Mouse (Mus musculus) embryonic facial prominence, embryonic 12.5 days (tissue): Measurements from ENCODE around the gene Plaur. TPM values are rescaled to one million over a fixed set of nuclear protein-coding genes. Genes with fewer than 3 reads are reported as not detected.

Experiments
- ATAC-seq: fragments of 200-750 bp; cut with Nextera tagmentation; 2 replicates; pipeline ENCODE4 v1.8.0; 2017; ENCODE audit not compliant: insufficient number of reproducible peaks, insufficient read depth, low FRiP score, low TSS enrichment
- H3K27ac ChIP-seq: fragments of 300-500 bp; sonication (generic); 2 replicates; pipeline ENCODE4 v1.5.1; 2016; ENCODE audit warnings: mild to moderate bottlenecking
- H3K27me3 ChIP-seq: fragments of 300-500 bp; sonication (generic); 2 replicates; pipeline ENCODE4 v1.6.1; 2016; ENCODE audit warnings: mild to moderate bottlenecking, moderate library complexity
- H3K36me3 ChIP-seq: fragments of 300-500 bp; sonication (generic); 2 replicates; pipeline ENCODE4 v1.6.1; 2016; ENCODE audit warnings: mild to moderate bottlenecking
- H3K4me1 ChIP-seq: fragments of 300-500 bp; sonication (generic); 2 replicates; pipeline ENCODE4 v1.6.1; 2016
- H3K4me2 ChIP-seq: fragments of 300-500 bp; sonication (generic); replicated peaks from 2 replicates; pipeline ENCODE4 v1.6.1; 2016; ENCODE audit warnings: mild to moderate bottlenecking, moderate library complexity
- H3K4me3 ChIP-seq: fragments of 300-500 bp; sonication (generic); 2 replicates; pipeline ENCODE4 v1.5.1; 2016; ENCODE audit warnings: mild to moderate bottlenecking
- H3K9ac ChIP-seq: fragments of 300-500 bp; sonication (generic); 2 replicates; pipeline ENCODE4 v1.6.1; 2016; ENCODE audit warnings: mild to moderate bottlenecking, moderate library complexity
- H3K9me3 ChIP-seq: fragments of 300-500 bp; sonication (generic); 2 replicates; pipeline ENCODE4 v1.6.1; 2016; ENCODE audit warnings: mild to moderate bottlenecking, moderate library complexity
- WGBS: fragments of 180-500 bp; shearing (Covaris S2); methylation state at CpG from one replicate; pipeline ENCODE4 v1.1.7; 2016; 5-methylcytosine and 5-hydroxymethylcytosine counted together
- polyA plus RNA-seq: library from polyadenylated mRNA; unstranded; fragments of >200 nt; fragmentation: Nextera tagmentation; extraction: Ambion mirVana; gene quantifications from 2 replicates; pipeline ENCODE4 v1.2.1, GENCODE M21; 2016

Gene Plaur
- polyA plus RNA-seq, 1 experiment from 2014 or later: 2.0 TPM

DNA sequence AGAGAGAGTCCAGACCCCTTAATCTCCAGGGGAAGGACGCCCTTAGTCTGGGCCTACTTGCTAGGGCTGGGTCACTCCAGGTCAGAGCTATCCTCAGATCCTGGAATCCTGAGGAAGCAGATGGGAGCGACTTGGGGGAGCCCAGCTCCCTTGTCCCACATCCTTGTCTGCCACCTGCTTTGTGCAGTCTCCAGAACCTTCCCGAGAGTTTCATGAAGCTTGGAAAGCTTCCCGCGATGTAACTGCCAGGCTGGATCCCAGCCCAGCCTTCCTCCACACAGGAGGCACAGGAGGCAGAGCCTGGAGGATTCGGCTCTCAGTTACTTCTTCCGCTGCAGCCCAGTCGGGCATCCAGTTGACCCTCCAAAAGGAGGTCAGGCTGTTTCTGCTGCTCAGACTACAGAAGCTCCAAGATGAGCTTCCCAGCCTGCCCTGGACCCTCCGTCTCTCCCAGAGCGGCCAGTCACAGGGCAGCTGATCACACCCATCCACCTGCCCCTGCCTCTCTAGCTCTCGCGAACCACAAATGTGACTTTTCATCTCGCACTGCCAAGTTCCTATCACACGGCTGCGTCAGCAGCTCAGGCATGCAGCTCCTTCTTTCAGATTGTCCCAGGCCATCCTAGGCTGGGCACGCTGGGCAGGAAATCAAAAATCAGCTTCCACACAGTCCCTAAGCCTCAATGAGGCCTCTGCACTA, 32.7 kb upstream of the Plaur start:
- H3K36me3 ChIP-seq: no peaks in the 10 kb centered on the region
- peaks cover 7% of the 10 kb centered on the region; the same call in 1 of the 2 replicates for H3K9me3 ChIP-seq
- no peak overlapping the region for H3K4me2 ChIP-seq
- H3K27me3 ChIP-seq: peaks cover 16% of the 10 kb centered on the region
- no peak overlapping the region for H3K4me3 ChIP-seq
- 73% methylated on average over 16 of the region's 16 CpGs for WGBS
- ATAC-seq: no peak
- H3K4me1 ChIP-seq: no peaks in the 10 kb centered on the region
- no peak overlapping the region for H3K27ac ChIP-seq
- no peak overlapping the region for H3K9ac ChIP-seq

DNA sequence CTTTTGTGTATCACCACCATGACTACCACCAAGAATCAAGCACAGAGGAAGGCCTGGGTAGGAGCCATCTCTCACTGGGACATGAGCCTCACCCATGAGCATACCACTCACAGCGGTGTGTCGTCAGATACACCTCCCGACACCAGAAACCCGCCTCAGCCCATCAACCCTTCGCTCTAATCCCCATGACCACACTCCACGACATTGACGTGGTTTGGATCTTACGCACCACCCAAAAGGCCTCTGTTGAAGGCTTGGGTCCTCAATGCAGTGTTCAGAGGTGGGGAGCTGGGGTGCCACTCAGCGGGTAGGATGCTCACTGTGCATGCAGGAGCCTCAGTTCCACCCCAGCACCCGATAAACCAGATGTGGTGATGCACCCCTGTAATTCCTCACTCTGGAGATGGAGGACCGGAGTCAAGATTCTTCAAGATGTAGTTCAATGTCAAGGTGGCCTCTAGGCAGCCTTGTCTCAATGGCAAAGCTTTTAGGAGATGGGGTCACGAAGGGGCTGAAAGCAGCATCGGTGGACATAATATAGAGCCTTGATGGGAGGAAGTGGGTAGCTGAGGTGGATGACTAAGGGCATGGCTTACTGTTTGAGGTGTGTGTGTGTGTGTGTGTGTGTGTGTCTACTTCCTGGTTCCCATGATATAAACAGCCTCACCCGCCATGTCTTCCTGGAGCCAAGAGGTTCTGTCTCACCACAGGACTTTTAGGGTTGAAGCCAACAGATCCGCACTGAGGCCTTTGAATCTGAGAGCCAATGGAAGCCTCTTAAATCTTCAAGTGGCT, 31.5 kb upstream of the Plaur start:
- WGBS: 95% methylated on average over 15 of the region's 15 CpGs

DNA sequence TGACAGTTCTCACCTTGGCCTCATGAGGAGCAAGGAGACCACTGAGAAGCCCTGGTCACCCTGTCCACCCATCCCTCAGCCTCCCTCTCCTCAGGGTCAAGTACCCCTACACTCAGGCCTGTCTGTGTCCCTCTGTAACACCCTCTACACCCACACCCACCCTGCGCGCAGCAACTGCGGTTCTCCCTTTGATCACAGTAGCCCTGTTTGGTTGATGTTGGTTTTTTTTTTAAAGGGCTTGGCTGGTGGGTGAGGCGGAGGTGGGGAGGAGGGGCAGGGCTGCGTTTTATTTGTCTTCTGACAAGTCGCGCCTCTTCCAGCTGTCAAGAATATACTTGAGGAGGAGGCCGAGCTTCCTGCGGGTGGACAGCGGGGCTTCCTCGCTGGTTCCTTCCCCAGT, 30.6 kb upstream of the Plaur start:
- Histone ChIP-seq H3K4me2 (no peak overlapping the region), H3K27me3 (peaks cover 16% of the 10 kb centered on the region), H3K4me3 (no peak overlapping the region), H3K9me3 (peaks cover 7% of the 10 kb centered on the region; the same call in 1 of the 2 replicates), H3K4me1 (no peaks in the 10 kb centered on the region), H3K9ac (no peak overlapping the region), H3K27ac (no peak overlapping the region), H3K36me3 (no peaks in the 10 kb centered on the region)
- no peak for ATAC-seq
- WGBS: 73% methylated on average over 11 of the region's 11 CpGs

More for the DNA sequence above, 31.5 kb upstream of the Plaur start:
- Histone ChIP-seq H3K9me3 (peaks cover 7% of the 10 kb centered on the region; the same call in 1 of the 2 replicates), H3K4me2 (no peak overlapping the region), H3K27me3 (peaks cover 16% of the 10 kb centered on the region), H3K4me1 (no peaks in the 10 kb centered on the region), H3K27ac (no peak overlapping the region), H3K9ac (no peak overlapping the region), H3K4me3 (no peak overlapping the region), H3K36me3 (no peaks in the 10 kb centered on the region)
- ATAC-seq: no peak

DNA sequence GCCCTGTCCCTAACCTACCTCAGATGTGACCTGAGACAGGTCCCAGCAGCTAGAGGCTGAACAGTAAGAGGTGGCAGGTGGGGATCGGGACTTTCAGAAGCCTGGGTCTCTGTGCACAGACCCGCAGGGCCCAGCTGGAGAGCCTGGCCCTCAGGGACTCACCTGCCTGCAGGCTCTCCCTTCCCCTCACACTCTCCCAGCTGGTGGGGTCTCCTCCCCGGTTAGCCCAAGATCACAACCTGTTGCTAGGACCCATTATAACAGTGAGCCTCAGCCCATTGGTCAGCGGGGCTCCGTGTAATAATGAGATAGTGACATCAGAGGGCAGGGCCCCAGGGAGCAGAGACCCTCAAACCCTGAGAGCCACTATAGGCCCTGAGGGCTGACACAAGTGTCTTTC, 27.0 kb upstream of the Plaur start:
- Histone ChIP-seq H3K27ac (no peak overlapping the region), H3K4me2 (no peak overlapping the region), H3K9ac (no peak overlapping the region), H3K36me3 (no peaks in the 10 kb centered on the region), H3K9me3 (peaks cover 7% of the 10 kb centered on the region; the same call in 1 of the 2 replicates), H3K4me3 (no peak overlapping the region), H3K27me3 (peaks cover 16% of the 10 kb centered on the region), H3K4me1 (no peaks in the 10 kb centered on the region)
- no peak for ATAC-seq
- 74% methylated on average over 5 of the region's 5 CpGs for WGBS

DNA sequence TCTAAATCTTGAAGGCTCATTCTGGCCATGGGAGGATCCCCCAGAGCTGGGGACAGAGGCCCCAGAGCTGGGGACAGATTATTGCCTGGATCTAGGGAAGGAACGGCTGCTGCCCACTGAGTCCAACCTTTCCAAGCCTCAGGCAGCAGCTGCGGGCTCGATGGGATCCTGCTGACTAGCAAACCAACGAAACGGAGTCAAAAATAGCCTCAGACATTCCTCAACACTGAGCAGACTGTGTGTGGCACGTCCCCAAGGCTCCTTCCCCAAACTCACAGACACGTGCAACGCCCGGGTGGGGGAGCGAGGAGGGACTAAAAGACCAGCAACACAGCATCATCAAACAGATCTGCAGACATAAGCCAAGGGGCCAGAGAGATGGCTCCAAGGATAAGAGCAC, 24.3 kb upstream of the Plaur start:
- H3K27ac ChIP-seq: no peak overlapping the region
- H3K4me1 ChIP-seq: no peaks in the 10 kb centered on the region
- H3K27me3 ChIP-seq: peaks cover 6% of the 10 kb centered on the region
- H3K4me3 ChIP-seq: no peak overlapping the region
- no peak overlapping the region for H3K4me2 ChIP-seq
- no peak overlapping the region for H3K9ac ChIP-seq
- no peaks in the 10 kb centered on the region for H3K9me3 ChIP-seq
- WGBS: 69% methylated on average over 10 of the region's 10 CpGs
- ATAC-seq: no peak
- H3K36me3 ChIP-seq: no peaks in the 10 kb centered on the region

DNA sequence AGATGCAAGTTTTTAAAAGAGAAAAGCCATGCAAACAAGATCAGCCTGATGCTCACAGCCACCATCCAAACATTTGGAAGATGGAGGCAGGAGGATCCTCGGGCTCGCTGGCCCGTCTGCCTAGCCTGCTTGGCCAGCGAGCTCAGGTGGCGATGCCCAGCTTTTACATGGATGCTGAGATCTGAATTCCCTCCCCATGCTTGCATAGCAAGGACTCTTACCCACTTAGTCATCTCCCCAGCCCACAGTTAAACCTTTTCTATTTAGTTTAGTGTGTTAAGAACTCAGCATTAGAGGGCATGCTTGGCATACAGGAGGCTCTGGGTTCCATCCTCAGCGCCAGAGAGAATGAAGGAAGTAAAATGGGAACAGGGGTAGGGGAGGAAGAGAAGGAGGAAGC, 23.1 kb upstream of the Plaur start:
- Histone ChIP-seq H3K9me3 (no peaks in the 10 kb centered on the region), H3K9ac (no peak overlapping the region), H3K27ac (no peak overlapping the region), H3K4me1 (no peaks in the 10 kb centered on the region), H3K36me3 (no peaks in the 10 kb centered on the region), H3K4me3 (no peak overlapping the region), H3K27me3 (peaks cover 1% of the 10 kb centered on the region; the same call in 1 of the 2 replicates), H3K4me2 (no peak overlapping the region)
- no peak for ATAC-seq
- 77% methylated on average over 6 of the region's 6 CpGs for WGBS

DNA sequence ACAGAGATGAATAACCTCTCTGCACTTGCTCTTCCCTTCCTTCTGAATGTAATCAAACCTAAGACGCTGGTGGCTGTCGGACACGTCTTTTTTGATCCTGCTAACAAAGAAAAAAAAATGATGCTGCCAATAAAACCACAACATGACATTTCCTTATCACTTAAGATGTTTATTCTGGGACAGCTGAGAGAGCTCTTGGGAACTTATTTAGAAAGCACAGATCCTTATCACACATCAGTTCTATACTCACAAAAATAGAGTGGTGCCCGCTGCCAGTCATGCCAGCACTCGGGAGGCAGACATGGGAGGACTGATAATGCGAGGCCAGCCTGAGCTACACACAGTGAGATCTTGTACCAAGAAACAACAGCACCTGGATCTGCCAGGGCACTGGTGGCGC, 22.4 kb upstream of the Plaur start:
- WGBS: 76% methylated on average over 7 of the region's 7 CpGs
- H3K27me3 ChIP-seq: no peaks in the 10 kb centered on the region
- H3K4me2 ChIP-seq: no peak overlapping the region
- H3K9me3 ChIP-seq: no peaks in the 10 kb centered on the region
- H3K36me3 ChIP-seq: no peaks in the 10 kb centered on the region
- H3K4me3 ChIP-seq: no peak overlapping the region
- no peak overlapping the region for H3K27ac ChIP-seq
- H3K4me1 ChIP-seq: no peaks in the 10 kb centered on the region
- no peak for ATAC-seq
- H3K9ac ChIP-seq: no peak overlapping the region

DNA sequence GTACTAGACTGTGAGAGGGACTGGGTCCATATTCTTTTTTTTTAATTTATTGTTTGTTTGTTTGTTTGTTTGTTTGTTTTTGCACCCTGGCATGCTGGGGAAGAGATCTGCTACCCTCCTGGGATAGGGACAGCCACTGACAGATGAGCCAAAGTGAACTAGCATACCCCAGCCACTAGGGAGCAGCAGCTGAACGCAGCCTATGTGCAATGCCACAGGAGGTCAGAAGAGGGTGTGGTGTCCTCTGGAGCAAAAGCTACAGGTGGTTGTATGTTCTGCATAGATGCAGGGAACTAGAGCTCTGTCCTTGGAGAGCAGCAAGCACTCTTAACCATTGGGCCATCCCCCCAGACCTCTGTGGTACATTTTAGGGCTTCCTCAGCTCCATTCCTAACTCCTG, 20.5 kb upstream of the Plaur start:
- Histone ChIP-seq H3K9me3 (no peaks in the 10 kb centered on the region), H3K4me1 (no peaks in the 10 kb centered on the region), H3K36me3 (no peaks in the 10 kb centered on the region), H3K9ac (no peak overlapping the region), H3K27me3 (no peaks in the 10 kb centered on the region), H3K4me2 (no peak overlapping the region), H3K4me3 (no peak overlapping the region), H3K27ac (no peak overlapping the region)
- no peak for ATAC-seq
- WGBS: 22% methylated on average over 1 of the region's 1 CpGs

DNA sequence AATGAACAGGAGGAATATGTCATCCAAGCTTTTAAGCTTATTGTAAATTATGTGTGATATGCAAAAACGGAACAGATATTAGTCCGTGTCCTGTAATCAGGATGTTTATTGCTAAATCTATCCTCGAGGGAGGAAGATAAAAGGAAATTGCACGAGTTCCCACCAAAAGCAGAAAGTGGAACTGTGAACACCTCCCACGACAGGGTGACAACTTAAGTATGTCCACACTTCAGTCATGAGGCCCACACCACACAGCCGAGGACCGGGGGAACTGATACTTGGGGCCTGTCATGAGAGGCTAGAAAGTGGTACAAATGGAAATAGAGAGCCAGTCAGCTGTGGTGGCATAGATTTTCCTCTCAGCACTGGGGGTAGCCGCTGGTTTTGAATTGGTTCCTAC, 20.0 kb upstream of the Plaur start:
- Histone ChIP-seq H3K36me3 (no peaks in the 10 kb centered on the region), H3K9me3 (no peaks in the 10 kb centered on the region), H3K9ac (no peak overlapping the region), H3K27me3 (no peaks in the 10 kb centered on the region), H3K4me3 (no peak overlapping the region), H3K4me1 (no peaks in the 10 kb centered on the region), H3K27ac (no peak overlapping the region), H3K4me2 (no peak overlapping the region)
- no peak for ATAC-seq
- WGBS: 80% methylated on average over 8 of the region's 8 CpGs

DNA sequence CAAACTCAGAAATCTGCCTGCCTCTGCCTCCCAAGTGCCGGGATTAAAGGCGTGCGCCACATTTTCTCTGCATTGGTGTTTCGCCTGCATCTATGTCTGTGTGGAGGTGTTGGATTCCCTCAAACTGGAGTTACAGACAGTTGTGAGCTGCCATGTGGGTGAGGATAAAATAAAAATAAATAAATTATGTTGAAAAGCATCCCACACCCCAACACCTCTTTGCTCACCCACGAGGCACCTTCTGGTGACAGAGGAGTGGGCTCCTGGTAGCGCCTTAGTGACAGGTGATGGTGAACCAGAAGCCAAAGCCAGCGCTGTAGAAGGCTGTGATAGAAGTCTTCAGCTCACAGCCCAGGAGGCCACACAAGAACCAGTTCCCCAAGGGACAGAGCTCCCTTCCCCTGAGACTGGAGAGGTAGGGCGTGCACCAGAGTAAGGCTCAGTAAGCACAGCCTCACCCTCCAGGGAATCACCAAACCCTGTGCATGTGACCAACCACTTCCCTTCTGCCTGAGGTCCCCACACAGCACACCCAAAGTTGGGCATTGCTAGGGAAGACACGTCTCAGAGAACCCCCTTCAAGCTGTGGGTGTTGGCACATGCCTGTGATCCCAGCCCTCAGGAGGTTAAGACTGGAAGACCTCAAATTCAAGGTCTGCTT, 16.9 kb upstream of the Plaur start:
- Histone ChIP-seq H3K4me2 (no peak overlapping the region), H3K4me3 (no peak overlapping the region), H3K27me3 (no peaks in the 10 kb centered on the region), H3K9ac (no peak overlapping the region), H3K9me3 (no peaks in the 10 kb centered on the region), H3K27ac (no peak overlapping the region), H3K36me3 (no peaks in the 10 kb centered on the region), H3K4me1 (no peaks in the 10 kb centered on the region)
- no peak for ATAC-seq
- WGBS: 89% methylated on average over 9 of the region's 9 CpGs

DNA sequence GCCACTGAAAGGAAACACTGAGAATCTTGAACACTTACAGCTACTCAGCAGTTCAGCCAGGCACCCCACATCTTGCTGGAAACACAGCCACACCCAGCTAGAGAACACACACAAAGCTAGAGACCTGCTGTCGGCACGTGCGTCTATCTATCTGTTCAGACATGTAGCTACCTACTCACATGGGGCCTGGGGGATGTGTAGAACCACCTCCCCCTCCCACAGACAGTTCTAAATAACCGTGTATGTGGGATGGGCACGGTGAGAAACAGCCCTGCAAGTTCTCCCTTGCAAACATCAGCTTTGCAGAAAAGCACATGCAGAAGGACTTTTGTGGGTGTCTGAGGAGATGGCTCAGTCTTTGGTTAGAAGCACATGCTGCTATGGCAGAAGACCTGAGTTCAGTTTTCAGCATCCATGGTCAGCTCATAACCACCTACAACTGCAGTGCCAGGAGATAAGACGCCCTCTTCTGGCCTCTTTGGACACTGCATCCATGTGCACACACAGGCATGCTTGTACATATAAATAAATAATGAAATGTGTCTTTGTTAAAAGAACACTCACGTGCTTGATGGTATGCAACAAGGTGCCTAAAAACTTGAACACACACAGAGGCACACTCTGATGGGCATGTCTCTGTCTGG, 15.5 kb upstream of the Plaur start:
- Histone ChIP-seq H3K4me3 (no peak overlapping the region), H3K4me2 (no peak overlapping the region), H3K4me1 (no peaks in the 10 kb centered on the region), H3K27ac (no peak overlapping the region), H3K9me3 (no peaks in the 10 kb centered on the region), H3K36me3 (no peaks in the 10 kb centered on the region), H3K9ac (no peak overlapping the region), H3K27me3 (no peaks in the 10 kb centered on the region)
- 71% methylated on average over 7 of the region's 7 CpGs for WGBS
- no peak for ATAC-seq
